Mouse (Mus musculus) lung, embryonic 16.5 days (tissue): ENCODE results near the gene Slc16a12. TPM values are rescaled to one million over a fixed set of nuclear protein-coding genes. Genes with fewer than 3 reads are reported as not detected.

ENCODE experiments used
- microRNA-seq: library from miRNA; unstranded; fragments of <30 nt; microRNA quantifications from one replicate; pipeline ENCODE4, GENCODE M21; 2016
- polyA plus RNA-seq: library from polyadenylated mRNA; unstranded; fragments of >200 nt; fragmentation: Nextera tagmentation; extraction: Ambion mirVana; gene quantifications from 2 replicates; pipeline ENCODE4 v1.2.1, GENCODE M21; 2015

Slc16a12 gene
- polyA plus RNA-seq, 1 experiment from 2014 or later, result 16.0 TPM

Small RNA genes lying within 50 kb of the gene (microRNA-seq; reads per million reads assigned to microRNA genes)
- gene Gm27476, result not detected

Other genes starting within 250 kb of the Slc16a12 start
- gene Lipa, start 219.8 kb downstream of the Slc16a12 start, polyA plus RNA-seq, result 52.6 and 53.5 TPM in 2 replicates
- 10.7 and 13.0 TPM in 2 replicates for gene Ifit2, start 196.6 kb downstream of the Slc16a12 start, polyA plus RNA-seq
- gene Ifit3, start 163.8 kb downstream of the Slc16a12 start, polyA plus RNA-seq, result 0.70 and 0.97 TPM in 2 replicates
- 0.70 and 0.72 TPM in 2 replicates for gene Ifit1bl1, start 145.3 kb downstream of the Slc16a12 start, polyA plus RNA-seq
- gene Ifit3b, start 139.3 kb downstream of the Slc16a12 start, polyA plus RNA-seq, result 0.25 TPM in 1 of 2 replicates, not detected in the other
- gene Ifit1bl2, start 106.5 kb downstream of the Slc16a12 start, polyA plus RNA-seq, result 0.10 and 0.11 TPM in 2 replicates
- gene Ifit1, start 106.4 kb downstream of the Slc16a12 start, polyA plus RNA-seq, result 0.46 and 0.75 TPM in 2 replicates
- gene Pank1, start 132.2 kb upstream of the Slc16a12 start, polyA plus RNA-seq, result 7.0 and 7.5 TPM in 2 replicates
- gene Kif20b, start 175.1 kb upstream of the Slc16a12 start, polyA plus RNA-seq, result 77.2 and 85.7 TPM in 2 replicates